ENCODE assay signal across 14 mouse cellular contexts in the genomic region with DNA sequence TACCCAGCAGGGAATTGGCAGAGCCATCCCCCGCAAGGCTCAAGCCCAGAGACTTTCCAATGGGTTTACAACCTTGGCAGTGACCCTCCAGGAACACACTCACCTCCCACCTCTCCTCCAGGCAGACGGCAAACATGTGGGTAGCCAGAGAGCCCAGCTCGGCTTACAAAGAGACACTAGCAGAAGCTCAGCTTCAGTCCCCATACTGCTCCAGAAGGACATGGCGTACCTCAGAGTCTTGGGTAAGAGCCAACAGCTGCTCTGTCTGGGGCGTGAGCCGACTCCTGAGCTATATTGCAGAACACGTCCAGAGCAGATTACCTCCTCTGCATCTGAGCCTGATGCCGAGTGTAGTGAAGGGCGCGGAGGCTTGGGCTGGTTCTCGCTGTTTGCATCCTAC. TPM values are rescaled to one million over a fixed set of nuclear protein-coding genes. Genes with fewer than 3 reads are reported as not detected.
DNase-seq lines count a peak whose midpoint lies in the region; ATAC-seq and TF ChIP-seq lines count a peak whose summit lies in the region.
"Had no signal": no experiment of that assay in that cellular context is flagged by ENCODE, and none has a peak within 500 bp of the region (broad histone marks: within the 10 kb centered on the region; RNA-seq: fewer than 3 reads in every experiment).

No protein-coding gene starts in this region.

- no peak overlapping the region for H3K4me3 ChIP-seq in heart, embryonic 10.5 days
- H3K4me3 ChIP-seq in midbrain, postnatal 0 days (ENCODE audit: low read depth, low read length): no peak overlapping the region
- no peak overlapping the region for H3K4me3 ChIP-seq in midbrain, embryonic 16.5 days (ENCODE audit: low read depth, low read length)
- no peak overlapping the region for H3K4me3 ChIP-seq in limb, embryonic 14.5 days (replicated peaks; ENCODE audit: low read length)
- no peak overlapping the region for H3K4me3 ChIP-seq in hindbrain, embryonic 11.5 days (ENCODE audit: low read depth, low read length)
- H3K4me3 ChIP-seq: embryonic facial prominence, embryonic 15.5 days; midbrain, embryonic 12.5 days had no signal

- H3K4me2 ChIP-seq in midbrain, postnatal 0 days (ENCODE audit: low read depth, low read length, poor library complexity, severe bottlenecking): no peak overlapping the region
- no peak overlapping the region for H3K4me2 ChIP-seq in midbrain, embryonic 16.5 days (ENCODE audit: low read length)
- H3K4me2 ChIP-seq in limb, embryonic 14.5 days (replicated peaks; ENCODE audit: low read depth, low read length, severe bottlenecking): no peak overlapping the region
- no peak overlapping the region for H3K4me2 ChIP-seq in hindbrain, embryonic 11.5 days (replicated peaks; ENCODE audit: low read depth, low read length)
- H3K4me2 ChIP-seq: embryonic facial prominence, embryonic 15.5 days; midbrain, embryonic 12.5 days had no signal

- TF ChIP-seq CTCF in midbrain, postnatal 0 days (IDR thresholded peaks at IDR 0.05): no peak

- no peak for DNase-seq in heart, embryonic 10.5 days (ENCODE audit: low spot score)
- no peak for DNase-seq in heart, postnatal 25 days (ENCODE audit: low spot score)
- DNase-seq in midbrain, postnatal 0 days (ENCODE audit: low spot score): peak; percentile 41
- DNase-seq in gonadal fat pad, adult 2 months (ENCODE audit: low read depth): peak; percentile 85
- peak; percentile 59 for DNase-seq in limb, embryonic 14.5 days (ENCODE audit: low spot score)
- no peak for DNase-seq in thymus, postnatal 36 days
- DNase-seq in hindbrain, embryonic 11.5 days (ENCODE audit: low spot score): no peak
- DNase-seq: cerebellum, adult 11 months; kidney, adult 11 months; lung, adult 18-20 months; thymus, postnatal 4 days had no signal

- peaks cover 64% of the 10 kb centered on the region for H3K4me1 ChIP-seq in heart, embryonic 10.5 days
- no peaks in the 10 kb centered on the region for H3K4me1 ChIP-seq in midbrain, postnatal 0 days (ENCODE audit: insufficient read depth, low read length)
- H3K4me1 ChIP-seq in midbrain, embryonic 16.5 days (ENCODE audit: control insufficient read depth, insufficient read depth, low read length): peaks cover 4% of the 10 kb centered on the region; the same call in 1 of the 2 replicates
- H3K4me1 ChIP-seq in limb, embryonic 14.5 days (ENCODE audit: control insufficient read depth, insufficient read depth, low read length): 0 out of 2 replicates have a peak, but pooled peaks cover 2% of the 10 kb centered on the region
- no peaks in the 10 kb centered on the region for H3K4me1 ChIP-seq in hindbrain, embryonic 11.5 days (replicated peaks; ENCODE audit: control insufficient read depth, insufficient read depth, low read length)
- H3K4me1 ChIP-seq: midbrain, embryonic 12.5 days had no signal

- TF ChIP-seq POLR2A in limb, embryonic 14.5 days (IDR thresholded peaks at IDR 0.05; ENCODE audit: borderline replicate concordance, extremely low read depth, insufficient read depth, insufficient read length): no peak

- H3K36me3 ChIP-seq in heart, embryonic 10.5 days: 0 out of 2 replicates have a peak, but pooled peaks cover 8% of the 10 kb centered on the region
- H3K36me3 ChIP-seq in midbrain, postnatal 0 days (ENCODE audit: insufficient read depth, low read length): no peaks in the 10 kb centered on the region
- H3K36me3 ChIP-seq in midbrain, embryonic 16.5 days (ENCODE audit: control insufficient read depth, insufficient read depth, low read length): no peaks in the 10 kb centered on the region
- H3K36me3 ChIP-seq in limb, embryonic 14.5 days (ENCODE audit: control insufficient read depth, insufficient read depth, low read length): no peaks in the 10 kb centered on the region
- no peaks in the 10 kb centered on the region for H3K36me3 ChIP-seq in hindbrain, embryonic 11.5 days (ENCODE audit: control insufficient read depth, insufficient read depth, low read length)
- H3K36me3 ChIP-seq: embryonic facial prominence, embryonic 15.5 days; midbrain, embryonic 12.5 days had no signal

- intact Hi-C loops in heart, postnatal 25 days (cut with DNase I): no loop called here

- no peaks in the 10 kb centered on the region for H3K27me3 ChIP-seq in heart, embryonic 10.5 days (ENCODE audit: insufficient read depth, poor library complexity, severe bottlenecking)
- H3K27me3 ChIP-seq in midbrain, postnatal 0 days (ENCODE audit: insufficient read depth, low read length): no peaks in the 10 kb centered on the region
- H3K27me3 ChIP-seq in midbrain, embryonic 16.5 days (ENCODE audit: control insufficient read depth, insufficient read depth, low read depth, low read length): no peaks in the 10 kb centered on the region
- no peaks in the 10 kb centered on the region for H3K27me3 ChIP-seq in limb, embryonic 14.5 days (ENCODE audit: control insufficient read depth, insufficient read depth, low read length)
- no peaks in the 10 kb centered on the region for H3K27me3 ChIP-seq in hindbrain, embryonic 11.5 days (ENCODE audit: control insufficient read depth, insufficient read depth, low read length)
- H3K27me3 ChIP-seq: embryonic facial prominence, embryonic 15.5 days; midbrain, embryonic 12.5 days had no signal

- no peaks in the 10 kb centered on the region for H3K9me3 ChIP-seq in heart, embryonic 10.5 days
- no peaks in the 10 kb centered on the region for H3K9me3 ChIP-seq in midbrain, postnatal 0 days (ENCODE audit: low read length)
- no peaks in the 10 kb centered on the region for H3K9me3 ChIP-seq in midbrain, embryonic 16.5 days (replicated peaks; ENCODE audit: control insufficient read depth, low read length, poor library complexity, severe bottlenecking)
- no peaks in the 10 kb centered on the region for H3K9me3 ChIP-seq in limb, embryonic 14.5 days (ENCODE audit: control insufficient read depth, low read length)
- H3K9me3 ChIP-seq in hindbrain, embryonic 11.5 days (ENCODE audit: control insufficient read depth, low read length): no peaks in the 10 kb centered on the region
- H3K9me3 ChIP-seq: embryonic facial prominence, embryonic 15.5 days; midbrain, embryonic 12.5 days had no signal

- 64% methylated on average over 11 of the region's 11 CpGs for WGBS in heart, embryonic 10.5 days
- WGBS in midbrain, postnatal 0 days: 80% methylated on average over 11 of the region's 11 CpGs
- WGBS in midbrain, embryonic 16.5 days: 80% methylated on average over 11 of the region's 11 CpGs
- 59% methylated on average over 11 of the region's 11 CpGs for WGBS in limb, embryonic 14.5 days
- WGBS in hindbrain, embryonic 11.5 days: 89% methylated on average over 11 of the region's 11 CpGs

- ATAC-seq in midbrain, postnatal 0 days (ENCODE audit: low FRiP score): no peak
- no peak for ATAC-seq in midbrain, embryonic 16.5 days
- ATAC-seq in limb, embryonic 14.5 days (ENCODE audit: low FRiP score, low read depth): peak; percentile 62
- no peak for ATAC-seq in hindbrain, embryonic 11.5 days (ENCODE audit: low FRiP score)

- no peak overlapping the region for H3K9ac ChIP-seq in midbrain, postnatal 0 days (replicated peaks; ENCODE audit: low read length, poor library complexity, severe bottlenecking)
- H3K9ac ChIP-seq in midbrain, embryonic 16.5 days (ENCODE audit: low read depth, low read length): no peak overlapping the region
- no peak overlapping the region for H3K9ac ChIP-seq in limb, embryonic 14.5 days (ENCODE audit: low read depth, low read length, severe bottlenecking)
- H3K9ac ChIP-seq in hindbrain, embryonic 11.5 days (ENCODE audit: low read depth, low read length): no peak overlapping the region
- H3K9ac ChIP-seq: embryonic facial prominence, embryonic 15.5 days; midbrain, embryonic 12.5 days had no signal

- peak overlapping the region; percentile 23; the same call in 1 of the 2 replicates for H3K27ac ChIP-seq in heart, embryonic 10.5 days
- H3K27ac ChIP-seq in midbrain, postnatal 0 days (ENCODE audit: low read depth, low read length): no peak overlapping the region
- no peak overlapping the region for H3K27ac ChIP-seq in midbrain, embryonic 16.5 days (ENCODE audit: low read length)
- no peak overlapping the region; the same call in 1 of the 2 replicates for H3K27ac ChIP-seq in limb, embryonic 14.5 days (replicated peaks; ENCODE audit: low read depth, low read length)
- H3K27ac ChIP-seq in hindbrain, embryonic 11.5 days (ENCODE audit: low read depth, low read length): no peak overlapping the region
- H3K27ac ChIP-seq: embryonic facial prominence, embryonic 15.5 days; midbrain, embryonic 12.5 days had no signal

RNA-seq across cellular contexts. Expression of gene Scarb1, which starts 15.0 kb away (rescaled TPM):
- 73.1 and 94.3 TPM in 2 replicates for polyA plus RNA-seq in heart, embryonic 10.5 days (2016; fragmentation: Nextera tagmentation; extraction: Ambion mirVana)
- 10 to 100 TPM; 29.6 to 35.2 TPM for total RNA-seq in heart, postnatal 25 days (2021)
- total RNA-seq in midbrain, postnatal 0 days (2014; rRNA removed): 60.2 and 74.0 TPM in 2 replicates
- 57.7 and 57.9 TPM in 2 replicates for polyA plus RNA-seq in midbrain, postnatal 0 days (2015; fragmentation: Nextera tagmentation; extraction: Ambion mirVana)
- 43.8 and 51.6 TPM in 2 replicates for polyA plus RNA-seq in midbrain, embryonic 16.5 days (2015; fragmentation: Nextera tagmentation; extraction: Ambion mirVana)
- polyA plus RNA-seq in gonadal fat pad, adult 2 months (2012; rRNA removed): 215 and 243 TPM in 2 replicates
- 67.7 and 85.6 TPM in 2 replicates for polyA plus RNA-seq in limb, embryonic 14.5 days (2012; rRNA removed)
- 40.1 and 43.9 TPM in 2 replicates for polyA plus RNA-seq in limb, embryonic 14.5 days (2014; fragmentation: Nextera tagmentation; extraction: Ambion mirVana)
- polyA plus RNA-seq in hindbrain, embryonic 11.5 days (2014; fragmentation: Nextera tagmentation; extraction: Ambion mirVana): 20.4 and 22.6 TPM in 2 replicates

Comparison
In these comparisons a context has a peak if more than half of its experiments do, and no peak if none do; other contexts are left out.
1. DNase-seq: peak in midbrain, postnatal 0 days (single experiment), gonadal fat pad, adult 2 months (single experiment) and limb, embryonic 14.5 days (single experiment); none in heart, embryonic 10.5 days (single experiment), heart, postnatal 25 days (single experiment), thymus, postnatal 36 days (0 of 2) and hindbrain, embryonic 11.5 days (single experiment).